Mouse (Mus musculus) megakaryocyte, embryonic 14.5 days (primary cell): ENCODE measurements around the gene Cd68. TPM values are rescaled to one million over a fixed set of nuclear protein-coding genes. Genes with fewer than 3 reads are reported as not detected.

Source experiments
- H3K27me3 ChIP-seq: replicated peaks from 2 replicates; pipeline ENCODE3; 2012; ENCODE audit warnings: inconsistent platforms
- H3K36me3 ChIP-seq: replicated peaks from 2 replicates; pipeline ENCODE3; 2012; ENCODE audit warnings: low read length, inconsistent platforms, mixed read lengths
- H3K4me1 ChIP-seq: 2 replicates; pipeline ENCODE4 v1.6.1; 2012; ENCODE audit warnings: inconsistent platforms
- H3K4me3 ChIP-seq: replicated peaks from 2 replicates; pipeline ENCODE3; 2012; ENCODE audit warnings: moderate library complexity, mild to moderate bottlenecking, inconsistent platforms
- H3K9me3 ChIP-seq: 2 replicates; pipeline ENCODE4 v1.6.1; 2012; ENCODE audit warnings: inconsistent platforms
- FLI1 ChIP-seq: IDR thresholded peaks from 2 replicates; pipeline ENCODE4 v1.6.1; 2012; ENCODE audit warnings: low read length, inconsistent platforms, mixed read lengths
- GATA1 ChIP-seq: IDR thresholded peaks from 3 replicates; pipeline ENCODE4 v1.6.1; 2012; ENCODE audit warnings: mixed read lengths, low read length, inconsistent platforms, borderline replicate concordance
- polyA plus RNA-seq: library from polyadenylated mRNA; stranded (reverse); fragments of >175 nt; gene quantifications from 2 replicates; pipeline ENCODE4 v1.2.3, GENCODE M21; 2012; ENCODE audit warnings: low replicate concordance; ENCODE audit not compliant: insufficient read depth

The Cd68 gene
- polyA plus RNA-seq, 1 experiment: 128 TPM

GRCm38 (mm10) chr11:69695046-69695360 is 29.1 kb upstream of the Cd68 start:
- TF ChIP-seq FLI1 (no peak), GATA1 (no peak)
- Histone ChIP-seq H3K27me3 (peaks cover 6% of the 10 kb centered on the region), H3K36me3 (no peaks in the 10 kb centered on the region), H3K9me3 (peaks cover 5% of the 10 kb centered on the region), H3K4me3 (peak overlapping the region; percentile 87), H3K4me1 (peaks cover 55% of the 10 kb centered on the region)

- peaks cover 61% of the 10 kb centered on the region for H3K4me1 ChIP-seq
- no peaks in the 10 kb centered on the region for H3K36me3 ChIP-seq
- H3K4me3 ChIP-seq: no peak overlapping the region
- TF ChIP-seq GATA1: no peak
- TF ChIP-seq FLI1: no peak
- peaks cover under 1% of the 10 kb centered on the region for H3K9me3 ChIP-seq
- peaks cover 6% of the 10 kb centered on the region for H3K27me3 ChIP-seq
Measured at GRCm38 (mm10) chr11:69693421-69693965, 27.5 kb upstream of the Cd68 start.

GRCm38 (mm10) chr11:69692863-69693262 is 26.9 kb upstream of the Cd68 start:
- H3K4me3 ChIP-seq: no peak overlapping the region

GRCm38 (mm10) chr11:69692196-69692811 is 26.4 kb upstream of the Cd68 start:
- no peaks in the 10 kb centered on the region for H3K36me3 ChIP-seq
- peaks cover 65% of the 10 kb centered on the region for H3K4me1 ChIP-seq
- no peaks in the 10 kb centered on the region for H3K9me3 ChIP-seq
- H3K4me3 ChIP-seq: peak overlapping the region; percentile 74
- no peak for TF ChIP-seq GATA1
- no peak for TF ChIP-seq FLI1
- peaks cover 6% of the 10 kb centered on the region for H3K27me3 ChIP-seq

More at GRCm38 (mm10) chr11:69692863-69693262, 26.9 kb upstream of the Cd68 start:
- TF ChIP-seq GATA1 (no peak), FLI1 (no peak)
- H3K36me3 ChIP-seq: no peaks in the 10 kb centered on the region
- H3K27me3 ChIP-seq: peaks cover 6% of the 10 kb centered on the region
- no peaks in the 10 kb centered on the region for H3K9me3 ChIP-seq
- peaks cover 65% of the 10 kb centered on the region for H3K4me1 ChIP-seq

- no peaks in the 10 kb centered on the region for H3K36me3 ChIP-seq
- peaks cover 7% of the 10 kb centered on the region for H3K27me3 ChIP-seq
- TF ChIP-seq FLI1 (no peak), GATA1 (no peak)
- H3K4me3 ChIP-seq: no peak overlapping the region
- H3K9me3 ChIP-seq: no peaks in the 10 kb centered on the region
- H3K4me1 ChIP-seq: peaks cover 72% of the 10 kb centered on the region
Measured at GRCm38 (mm10) chr11:69689891-69690290, 23.9 kb upstream of the Cd68 start.

GRCm38 (mm10) chr11:69687061-69687460 is 21.1 kb upstream of the Cd68 start:
- Histone ChIP-seq H3K4me3 (no peak overlapping the region), H3K9me3 (no peaks in the 10 kb centered on the region), H3K4me1 (peaks cover 73% of the 10 kb centered on the region), H3K36me3 (no peaks in the 10 kb centered on the region), H3K27me3 (peaks cover 15% of the 10 kb centered on the region)
- no peak for TF ChIP-seq FLI1
- TF ChIP-seq GATA1: no peak

- Histone ChIP-seq H3K4me3 (no peak overlapping the region), H3K4me1 (peaks cover 66% of the 10 kb centered on the region), H3K27me3 (peaks cover 15% of the 10 kb centered on the region), H3K36me3 (no peaks in the 10 kb centered on the region), H3K9me3 (no peaks in the 10 kb centered on the region)
- TF ChIP-seq GATA1: no peak
- TF ChIP-seq FLI1: no peak
Measured at GRCm38 (mm10) chr11:69686377-69686776, 20.4 kb upstream of the Cd68 start.

- Histone ChIP-seq H3K9me3 (no peaks in the 10 kb centered on the region), H3K27me3 (peaks cover 15% of the 10 kb centered on the region), H3K4me3 (no peak within 1 kb of the TSS), H3K36me3 (no peaks in the 10 kb centered on the region), H3K4me1 (peaks cover 64% of the 10 kb centered on the region)
- TF ChIP-seq FLI1 (no peak), GATA1 (no peak)
Measured at GRCm38 (mm10) chr11:69685526-69686148, 19.7 kb upstream of the Cd68 start, which contains the start of gene Tnfsf13. Gene Tnfsf13 (minus strand): TSS chr11:69685784.

- peaks cover 65% of the 10 kb centered on the region for H3K4me1 ChIP-seq
- H3K9me3 ChIP-seq: no peaks in the 10 kb centered on the region
- TF ChIP-seq FLI1: no peak
- TF ChIP-seq GATA1: no peak
- peaks cover 15% of the 10 kb centered on the region for H3K27me3 ChIP-seq
- no peak overlapping the region for H3K4me3 ChIP-seq
- peaks cover 6% of the 10 kb centered on the region for H3K36me3 ChIP-seq
Measured at GRCm38 (mm10) chr11:69684936-69685335, 19.0 kb upstream of the Cd68 start.

GRCm38 (mm10) chr11:69684128-69684745 is 18.3 kb upstream of the Cd68 start:
- Histone ChIP-seq H3K9me3 (no peaks in the 10 kb centered on the region), H3K36me3 (peaks cover 12% of the 10 kb centered on the region), H3K4me3 (peak overlapping the region; percentile 3), H3K27me3 (peaks cover 15% of the 10 kb centered on the region), H3K4me1 (peaks cover 64% of the 10 kb centered on the region)
- no peak for TF ChIP-seq FLI1
- no peak for TF ChIP-seq GATA1
